Mouse (Mus musculus) cortical plate, adult 2 months (tissue): ENCODE measurements around the gene AA467197. TPM values are rescaled to one million over a fixed set of nuclear protein-coding genes. Genes with fewer than 3 reads are reported as not detected.

Source experiments
- H3K27ac ChIP-seq: fragments of 200-500 bp; 2 replicates; pipeline ENCODE4 v1.5.1; 2012; ENCODE audit warnings: low read length, control low read depth, inconsistent platforms; ENCODE audit not compliant: insufficient read depth
- H3K4me1 ChIP-seq: fragments of 200-500 bp; 2 replicates; pipeline ENCODE4 v1.6.1; 2011; ENCODE audit warnings: low read length; ENCODE audit not compliant: control insufficient read depth, insufficient read depth
- H3K4me3 ChIP-seq: fragments of 200-500 bp; 2 replicates; pipeline ENCODE4 v1.5.1; 2011; ENCODE audit warnings: mild to moderate bottlenecking, low read length, control low read depth; ENCODE audit not compliant: insufficient read depth
- CTCF ChIP-seq: fragments of 200-500 bp; IDR thresholded peaks from 2 replicates; pipeline ENCODE4 v1.5.1; 2011; ENCODE audit warnings: mild to moderate bottlenecking, control low read depth, low read length; ENCODE audit not compliant: insufficient read depth; ENCODE audit errors: extremely low read depth
- POLR2A ChIP-seq: fragments of 200-500 bp; IDR thresholded peaks from 2 replicates; pipeline ENCODE4 v1.6.1; 2011; ENCODE audit warnings: mild to moderate bottlenecking, low read length, control low read depth; ENCODE audit not compliant: insufficient read depth; ENCODE audit errors: extremely low read depth
- polyA plus RNA-seq: library from polyadenylated mRNA; depleted of rRNA; stranded (reverse); fragments of >200 nt; gene quantifications from 2 replicates; pipeline ENCODE4 v1.2.3, GENCODE M21; 2012; rRNA removed

Gene AA467197
- polyA plus RNA-seq, 1 experiment = 0.75 TPM

GRCm38 (mm10) chr2:122683641-122684040 is 46.9 kb downstream of the AA467197 start:
- Histone ChIP-seq H3K27ac (no peak overlapping the region), H3K4me1 (peaks cover 3% of the 10 kb centered on the region; the same call in 1 of the 2 replicates), H3K4me3 (no peak overlapping the region)
- TF ChIP-seq POLR2A (no peak), CTCF (no peak)

- TF ChIP-seq CTCF = no peak
These were observed 49.9 kb downstream of the AA467197 start for GRCm38 (mm10) chr2:122686665-122687064.

More at GRCm38 (mm10) chr2:122686665-122687064, 49.9 kb downstream of the AA467197 start:
- Histone ChIP-seq H3K4me1 (no peaks in the 10 kb centered on the region), H3K4me3 (no peak overlapping the region), H3K27ac (no peak overlapping the region)

Other genes with a start within 250 kb of the AA467197 start
- 0.15 and 0.19 TPM in 2 replicates for gene Slc28a2, start 210.5 kb upstream of the AA467197 start, polyA plus RNA-seq
- gene Gm14085, start 152.0 kb upstream of the AA467197 start, polyA plus RNA-seq = 0.02 and 0.06 TPM in 2 replicates
- gene Gatm, start 25.7 kb upstream of the AA467197 start, polyA plus RNA-seq = 118 and 140 TPM in 2 replicates
- gene Slc30a4, start 65.7 kb downstream of the AA467197 start, polyA plus RNA-seq = 25.9 and 26.7 TPM in 2 replicates
- 35.9 and 36.7 TPM in 2 replicates for gene Bloc1s6, start 101.5 kb downstream of the AA467197 start, polyA plus RNA-seq
- gene Sqor, start 128.3 kb downstream of the AA467197 start, polyA plus RNA-seq = 6.6 and 7.6 TPM in 2 replicates